Mouse (Mus musculus) liver, embryonic 15.5 days (tissue): Measurements from ENCODE around the gene Gm10553. TPM values are rescaled to one million over a fixed set of nuclear protein-coding genes. Genes with fewer than 3 reads are reported as not detected.
"Not testable (repeated sequence)": the region's sequence is repeated elsewhere in the genome, so short reads cannot be mapped to it uniquely, and the experiment has no call there.

Experiments
- ATAC-seq: fragments of 200-750 bp; cut with Nextera tagmentation; 2 replicates; pipeline ENCODE4 v1.8.0; 2017; ENCODE audit warnings: moderate number of reproducible peaks, mild to moderate bottlenecking, moderate library complexity; ENCODE audit not compliant: insufficient read depth
- H3K27ac ChIP-seq: fragments of 300-500 bp; sonication (generic); replicated peaks from 2 replicates; pipeline ENCODE4 v1.5.1; 2015; ENCODE audit warnings: mild to moderate bottlenecking, inconsistent platforms
- H3K27me3 ChIP-seq: fragments of 300-500 bp; sonication (generic); 2 replicates; pipeline ENCODE4 v1.6.1; 2015; ENCODE audit warnings: mild to moderate bottlenecking, inconsistent platforms
- H3K36me3 ChIP-seq: fragments of 300-500 bp; sonication (generic); replicated peaks from 2 replicates; pipeline ENCODE4 v1.6.1; 2015; ENCODE audit warnings: moderate library complexity, mild to moderate bottlenecking, inconsistent platforms
- H3K4me1 ChIP-seq: fragments of 300-500 bp; sonication (generic); replicated peaks from 2 replicates; pipeline ENCODE4 v1.6.1; 2015; ENCODE audit warnings: inconsistent platforms
- H3K4me2 ChIP-seq: fragments of 300-500 bp; sonication (generic); 2 replicates; pipeline ENCODE4 v1.6.1; 2015; ENCODE audit warnings: moderate library complexity, mild to moderate bottlenecking, inconsistent platforms
- H3K4me3 ChIP-seq: fragments of 300-500 bp; sonication (generic); replicated peaks from 2 replicates; pipeline ENCODE4 v1.5.1; 2015; ENCODE audit warnings: mild to moderate bottlenecking, inconsistent platforms
- H3K9ac ChIP-seq: fragments of 300-500 bp; sonication (generic); 2 replicates; pipeline ENCODE4 v1.6.1; 2015; ENCODE audit warnings: moderate library complexity, mild to moderate bottlenecking, inconsistent platforms
- H3K9me3 ChIP-seq: fragments of 300-500 bp; sonication (generic); replicated peaks from 2 replicates; pipeline ENCODE4 v1.6.1; 2016; ENCODE audit warnings: inconsistent platforms
- WGBS: fragments of 180-500 bp; shearing (Covaris S2); methylation state at CpG from one replicate; pipeline ENCODE4 v1.1.7; 2015; ENCODE audit warnings: mixed read lengths; ENCODE audit not compliant: insufficient replicate concordance; 5-methylcytosine and 5-hydroxymethylcytosine counted together
- polyA plus RNA-seq: library from polyadenylated mRNA; unstranded; fragments of >200 nt; fragmentation: Nextera tagmentation; extraction: Ambion mirVana; gene quantifications from 2 replicates; pipeline ENCODE4 v1.2.1, GENCODE M21; 2015

The Gm10553 gene
- polyA plus RNA-seq, result not detected in 2 replicates

GRCm38 (mm10) chr1:85099864-85100263 is at the start of gene Gm10553:
TSS of gene Gm10553 (plus strand) at chr1:85100164.
- H3K27ac ChIP-seq, H3K9me3 ChIP-seq, H3K27me3 ChIP-seq, H3K4me3 ChIP-seq, H3K4me1 ChIP-seq, H3K9ac ChIP-seq, H3K4me2 ChIP-seq, ATAC-seq, H3K36me3 ChIP-seq: not testable (repeated sequence)
- 47% methylated on average over 1 of the region's 1 CpGs for WGBS

GRCm38 (mm10) chr1:85071690-85072089 is 28.3 kb upstream of the Gm10553 start:
- H3K36me3 ChIP-seq, ATAC-seq, H3K9ac ChIP-seq, H3K27me3 ChIP-seq, H3K4me1 ChIP-seq, H3K9me3 ChIP-seq, H3K27ac ChIP-seq, H3K4me2 ChIP-seq, H3K4me3 ChIP-seq: not testable (repeated sequence)
- 34% methylated on average over 3 of the region's 3 CpGs for WGBS

GRCm38 (mm10) chr1:85073099-85073498 is 26.9 kb upstream of the Gm10553 start:
- ATAC-seq, H3K9me3 ChIP-seq, H3K9ac ChIP-seq, H3K27ac ChIP-seq, H3K4me3 ChIP-seq, H3K27me3 ChIP-seq, H3K4me1 ChIP-seq, H3K36me3 ChIP-seq, H3K4me2 ChIP-seq: not testable (repeated sequence)
- 39% methylated on average over 3 of the region's 3 CpGs for WGBS

GRCm38 (mm10) chr1:85084803-85085202 is 15.2 kb upstream of the Gm10553 start:
- not testable (repeated sequence) for H3K9ac ChIP-seq, H3K9me3 ChIP-seq, H3K36me3 ChIP-seq, H3K4me1 ChIP-seq, ATAC-seq, H3K27ac ChIP-seq, H3K4me2 ChIP-seq, H3K27me3 ChIP-seq, H3K4me3 ChIP-seq
- WGBS, result 43% methylated on average over 3 of the region's 3 CpGs

GRCm38 (mm10) chr1:85086211-85086610 is 13.8 kb upstream of the Gm10553 start:
- not testable (repeated sequence) for H3K4me1 ChIP-seq, H3K27ac ChIP-seq, H3K27me3 ChIP-seq, H3K9ac ChIP-seq, H3K9me3 ChIP-seq, ATAC-seq, H3K4me3 ChIP-seq, H3K4me2 ChIP-seq, H3K36me3 ChIP-seq
- 47% methylated on average over 1 of the region's 1 CpGs for WGBS

GRCm38 (mm10) chr1:85092169-85092568 is 7.8 kb upstream of the Gm10553 start:
- H3K27ac ChIP-seq, H3K9ac ChIP-seq, ATAC-seq, H3K9me3 ChIP-seq, H3K4me1 ChIP-seq, H3K4me3 ChIP-seq, H3K27me3 ChIP-seq, H3K4me2 ChIP-seq, H3K36me3 ChIP-seq: not testable (repeated sequence)
- 17% methylated on average over 1 of the region's 3 CpGs for WGBS

GRCm38 (mm10) chr1:85093011-85093572 is 6.9 kb upstream of the Gm10553 start:
- H3K4me2 ChIP-seq, H3K9ac ChIP-seq, H3K9me3 ChIP-seq, H3K4me3 ChIP-seq, H3K36me3 ChIP-seq, H3K27me3 ChIP-seq, H3K4me1 ChIP-seq, ATAC-seq, H3K27ac ChIP-seq: not testable (repeated sequence)
- 61% methylated on average over 6 of the region's 7 CpGs for WGBS

- not testable (repeated sequence) for ATAC-seq, H3K4me3 ChIP-seq, H3K27me3 ChIP-seq, H3K36me3 ChIP-seq, H3K27ac ChIP-seq, H3K4me2 ChIP-seq, H3K4me1 ChIP-seq, H3K9me3 ChIP-seq, H3K9ac ChIP-seq
- WGBS, result 60% methylated on average over 6 of the region's 7 CpGs
Observed at GRCm38 (mm10) chr1:85099081-85099480, 883 bp upstream of the Gm10553 start.

- H3K36me3 ChIP-seq, ATAC-seq, H3K27me3 ChIP-seq, H3K4me3 ChIP-seq, H3K4me1 ChIP-seq, H3K4me2 ChIP-seq, H3K27ac ChIP-seq, H3K9me3 ChIP-seq, H3K9ac ChIP-seq: not testable (repeated sequence)
- 67% methylated on average over 4 of the region's 4 CpGs for WGBS
Observed at GRCm38 (mm10) chr1:85101754-85102153, 1.8 kb downstream of the Gm10553 start.

- H3K4me3 ChIP-seq, H3K27ac ChIP-seq, H3K4me1 ChIP-seq, H3K9ac ChIP-seq, H3K27me3 ChIP-seq, H3K9me3 ChIP-seq, H3K4me2 ChIP-seq, ATAC-seq, H3K36me3 ChIP-seq: not testable (repeated sequence)
- 53% methylated on average over 4 of the region's 4 CpGs for WGBS
Observed at GRCm38 (mm10) chr1:85105336-85105735, 5.4 kb downstream of the Gm10553 start.

GRCm38 (mm10) chr1:85106013-85106412 is 6.0 kb downstream of the Gm10553 start:
- H3K9ac ChIP-seq, H3K27me3 ChIP-seq, H3K4me2 ChIP-seq, H3K27ac ChIP-seq, H3K9me3 ChIP-seq, H3K4me1 ChIP-seq, H3K36me3 ChIP-seq, ATAC-seq, H3K4me3 ChIP-seq: not testable (repeated sequence)
- 43% methylated on average over 5 of the region's 6 CpGs for WGBS

GRCm38 (mm10) chr1:85109753-85110152 is 9.8 kb downstream of the Gm10553 start, which contains the start of gene A530032D15Rik:
TSS of gene A530032D15Rik (minus strand) at chr1:85109853.
- H3K4me3 ChIP-seq, result not testable (repeated sequence)

More at GRCm38 (mm10) chr1:85109753-85110152, 9.8 kb downstream of the Gm10553 start, which contains the start of gene A530032D15Rik:
- H3K9me3 ChIP-seq, ATAC-seq, H3K27me3 ChIP-seq, H3K27ac ChIP-seq, H3K4me1 ChIP-seq, H3K36me3 ChIP-seq, H3K4me2 ChIP-seq, H3K9ac ChIP-seq: not testable (repeated sequence)
- WGBS, result 75% methylated on average over 2 of the region's 7 CpGs
